Mouse (Mus musculus): ENCODE results near the gene Haus5.

DNA sequence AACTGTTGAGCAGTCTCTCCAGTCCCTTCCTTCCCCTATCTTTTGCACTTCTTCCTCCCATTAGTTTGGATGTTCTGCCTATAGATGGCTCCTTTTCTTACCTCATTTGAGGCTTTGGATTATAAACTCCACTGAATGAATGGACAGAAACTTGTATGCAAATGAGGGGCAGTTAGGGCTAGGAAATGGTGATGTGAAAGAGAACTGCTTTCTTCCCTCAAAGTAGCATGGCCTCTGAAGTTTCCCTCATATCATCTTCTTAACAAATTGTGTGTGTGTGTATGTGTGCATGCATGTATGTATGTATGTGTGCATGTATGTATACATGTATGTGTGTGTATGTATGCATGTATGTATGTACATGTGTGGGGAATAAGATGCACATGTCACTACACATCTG, 35.8 kb downstream of the Haus5 start:
- TF ChIP-seq EP300 (IDR thresholded peaks at IDR 0.05; ENCODE audit: low read depth): no peak
- no peak for TF ChIP-seq CTCF (IDR thresholded peaks at IDR 0.05; ENCODE audit: low read depth)
